Mouse (Mus musculus): ENCODE measurements around the gene Socs3.

Gene Socs3

GRCm38 (mm10) chr11:117969945-117970872 lies at the start of gene Socs3:
Gene Socs3 (minus strand): TSS chr11:117970047.
- no peak for DNase-seq (ENCODE audit: low read depth)

DNA sequence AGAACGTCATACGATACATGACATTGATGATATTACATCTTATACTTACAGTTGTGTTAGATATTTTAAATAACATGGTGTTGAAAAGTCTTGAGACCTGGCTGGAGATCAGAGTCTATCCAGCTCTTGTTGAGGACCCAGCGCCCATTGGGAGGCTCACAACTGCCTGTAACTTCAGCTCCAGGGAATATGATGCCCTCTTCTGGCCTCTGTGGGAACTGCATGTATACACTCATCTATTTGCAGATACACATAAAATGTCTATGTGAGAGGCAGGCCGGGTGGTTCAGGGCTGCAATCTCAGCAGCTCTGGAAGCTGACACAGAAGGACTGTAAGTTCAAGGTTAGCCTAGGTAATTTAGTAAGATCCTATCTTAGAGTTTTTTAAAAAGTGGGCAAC lies 48.5 kb upstream of the Socs3 start:
- DNase-seq (ENCODE audit: low read depth), result no peak

DNA sequence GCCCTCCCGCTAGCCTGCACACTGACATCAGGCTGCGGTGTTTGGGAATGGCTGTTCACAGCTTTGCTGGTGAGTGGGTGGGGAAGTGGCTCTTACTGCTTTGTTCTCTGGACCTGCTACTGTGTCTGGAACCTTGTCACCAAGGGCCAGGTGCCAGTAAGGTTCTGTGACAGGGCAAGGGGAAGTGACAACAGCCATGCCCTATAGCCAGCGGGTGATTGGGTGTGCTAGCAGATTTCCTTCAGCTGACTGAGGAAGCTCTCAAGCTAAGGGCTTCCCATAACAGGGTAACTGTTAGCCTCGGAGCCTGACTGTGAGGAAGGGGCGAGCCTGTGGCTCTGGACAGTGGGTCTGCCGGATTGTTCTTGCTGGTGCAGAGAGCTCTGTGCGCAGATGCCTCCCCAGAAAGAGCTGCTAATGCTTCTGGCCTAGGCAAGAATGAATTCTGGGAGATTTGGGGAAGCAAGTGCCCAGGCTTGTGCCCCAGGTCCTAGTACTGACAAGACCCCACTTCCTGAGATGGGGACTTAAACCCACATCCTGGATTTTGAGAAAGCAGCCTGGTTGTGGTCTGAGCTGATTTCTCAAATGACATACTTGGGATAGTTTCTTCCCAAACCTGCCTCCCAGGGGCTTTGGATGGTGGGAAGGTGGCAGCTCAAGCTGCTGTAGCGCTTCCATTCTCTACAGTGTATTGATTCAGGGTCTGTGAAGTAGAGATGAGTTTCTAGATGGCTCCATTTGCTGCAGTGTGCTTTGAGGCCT lies 45.7 kb upstream of the Socs3 start:
- DNase-seq (ENCODE audit: low read depth), result no peak

DNA sequence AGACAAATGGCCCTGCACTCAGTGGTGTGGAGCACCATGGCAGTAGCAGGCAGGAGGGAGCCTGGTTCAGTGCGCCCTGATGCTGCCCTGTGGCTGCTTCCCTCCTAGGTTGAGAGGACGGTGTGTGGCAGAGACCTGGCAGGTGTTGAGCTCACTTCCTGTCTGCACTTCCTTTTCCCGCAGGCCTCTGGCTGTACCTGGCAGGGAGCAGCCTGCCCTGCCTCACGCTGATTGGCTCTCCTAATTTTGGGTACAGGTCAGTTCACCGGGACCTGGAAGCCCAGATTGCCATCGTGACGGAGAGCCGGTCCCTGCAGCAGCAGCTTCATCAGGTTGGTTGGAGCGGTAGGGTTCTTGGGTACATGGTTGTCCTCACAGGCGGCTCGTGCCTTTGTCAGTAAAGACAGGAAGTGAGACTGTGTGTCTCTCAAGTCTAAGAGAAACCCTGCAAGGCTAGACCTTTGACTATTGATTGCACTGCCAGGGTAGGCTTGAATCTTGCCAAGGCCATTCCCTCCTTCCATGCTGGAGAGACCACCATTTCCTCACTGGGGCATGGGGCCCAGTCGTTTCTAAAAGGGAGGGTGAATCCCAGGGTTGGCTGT lies 44.6 kb upstream of the Socs3 start:
- no peak for DNase-seq (ENCODE audit: low read depth)

DNA sequence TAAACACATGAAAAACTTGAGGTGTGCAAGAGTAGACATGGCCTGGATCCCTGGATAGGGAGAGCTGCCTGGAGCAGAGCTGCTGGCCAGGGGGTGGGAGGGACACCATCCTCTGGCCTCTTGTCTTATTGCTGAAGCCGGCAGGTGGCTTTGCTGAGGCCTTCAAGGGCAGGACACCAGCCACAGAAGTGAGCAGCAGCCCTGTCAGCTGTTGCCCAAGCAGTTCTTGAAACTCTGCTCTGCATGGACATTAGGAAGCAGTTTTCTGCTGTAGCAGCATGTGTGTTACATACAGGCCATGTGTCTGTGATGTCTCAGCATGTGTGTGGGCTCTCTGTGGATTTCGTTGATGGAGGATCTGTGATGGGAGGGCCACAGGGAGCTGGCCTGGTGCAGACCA lies 43.5 kb upstream of the Socs3 start:
- no peak for DNase-seq (ENCODE audit: low read depth)

DNA sequence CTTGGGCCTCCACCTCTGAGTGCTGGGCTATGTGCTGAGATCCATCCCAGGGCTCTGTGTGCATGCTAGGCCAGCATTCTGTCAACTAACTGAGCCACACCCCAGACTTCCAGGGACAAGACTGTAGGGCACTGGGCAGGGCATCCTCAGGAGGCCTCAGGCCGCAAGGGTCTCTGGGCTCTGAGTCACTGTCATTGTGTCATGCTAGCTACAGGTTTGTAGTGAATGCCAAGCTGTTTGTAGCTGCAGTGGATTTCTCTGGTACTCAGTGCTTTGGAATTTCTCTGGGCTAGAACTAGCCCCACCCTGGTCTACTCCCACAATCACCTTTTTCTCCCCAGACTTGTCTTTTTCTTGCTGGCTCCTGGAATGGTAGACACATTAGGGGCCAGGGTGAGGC lies 42.7 kb upstream of the Socs3 start:
- no peak for DNase-seq (ENCODE audit: low read depth)

DNA sequence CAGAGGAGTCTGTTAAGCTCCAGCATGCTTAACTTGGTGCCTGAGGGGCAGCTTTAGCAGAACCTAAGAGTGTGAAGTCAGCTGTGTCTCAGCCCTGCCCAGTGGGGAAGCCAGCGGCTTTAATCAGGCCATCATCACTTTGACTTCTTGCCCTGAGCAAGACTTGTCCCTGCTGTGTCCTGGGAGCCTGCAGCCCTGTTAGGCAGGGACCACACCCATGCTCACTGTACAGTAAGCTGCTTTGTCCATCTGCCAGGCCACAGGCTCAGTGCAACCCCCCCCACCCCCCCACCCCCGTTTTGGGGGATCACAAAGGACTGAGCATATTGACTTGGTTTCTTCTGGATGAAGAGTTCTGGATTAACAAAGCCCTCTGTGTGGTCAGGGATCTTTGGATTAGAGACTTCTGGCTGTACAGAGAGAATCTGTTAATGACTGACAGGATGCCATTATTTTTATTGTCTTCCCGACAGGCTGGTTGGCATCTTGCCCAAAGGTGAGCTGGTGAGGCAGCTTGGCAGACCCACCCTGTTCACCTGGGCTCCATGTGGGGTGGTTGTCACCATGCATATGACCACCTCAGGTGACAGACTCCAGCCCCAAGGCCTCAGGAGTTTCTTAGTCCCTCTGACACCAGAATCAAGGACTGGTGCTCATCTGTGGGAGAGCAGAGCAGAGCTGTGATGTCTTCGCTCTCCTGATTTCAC lies 40.2 kb upstream of the Socs3 start:
- DNase-seq (ENCODE audit: low read depth), result no peak

- no peak for DNase-seq (ENCODE audit: low read depth)
Observed at GRCm38 (mm10) chr11:118008843-118009242, 39.0 kb upstream of the Socs3 start.

- DNase-seq (ENCODE audit: low read depth), result no peak
Observed at GRCm38 (mm10) chr11:118008144-118008805, 38.4 kb upstream of the Socs3 start.

DNA sequence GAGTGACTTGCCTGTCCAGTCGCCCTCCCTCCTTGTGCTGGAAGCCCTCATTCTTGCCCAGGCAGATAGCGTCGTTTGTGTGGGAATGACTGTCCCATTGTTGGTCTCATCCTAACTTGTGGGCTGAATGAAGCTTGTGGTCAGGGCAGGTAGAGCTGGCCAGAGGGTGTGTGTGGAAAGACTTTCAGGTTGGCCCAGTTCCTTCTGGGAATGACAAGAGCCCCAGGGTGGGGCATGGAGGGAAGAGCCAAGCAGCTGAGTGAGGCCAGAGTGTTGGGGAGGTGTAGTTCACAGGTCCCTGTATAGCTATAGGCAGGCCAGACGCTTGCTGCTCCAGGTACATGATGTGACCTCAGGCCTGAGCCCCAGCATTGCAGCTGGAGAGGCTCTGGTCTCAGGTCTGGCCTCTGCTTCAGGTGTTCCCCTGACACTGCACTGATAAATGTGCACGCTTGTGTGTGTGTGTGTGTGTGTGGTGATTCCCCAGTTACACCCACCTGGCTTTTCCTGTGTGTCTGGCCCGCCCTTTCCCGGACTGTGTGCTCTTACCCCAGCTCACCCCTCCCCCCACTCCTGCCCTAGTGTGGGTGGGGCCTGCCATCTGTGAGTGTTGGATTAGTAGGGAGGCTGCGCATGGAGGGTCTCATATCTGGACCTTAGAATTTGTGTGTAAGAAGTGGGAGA lies 37.8 kb upstream of the Socs3 start:
- DNase-seq (ENCODE audit: low read depth), result no peak

- no peak for DNase-seq (ENCODE audit: low read depth)
Observed at GRCm38 (mm10) chr11:118004217-118004616, 34.4 kb upstream of the Socs3 start.

DNA sequence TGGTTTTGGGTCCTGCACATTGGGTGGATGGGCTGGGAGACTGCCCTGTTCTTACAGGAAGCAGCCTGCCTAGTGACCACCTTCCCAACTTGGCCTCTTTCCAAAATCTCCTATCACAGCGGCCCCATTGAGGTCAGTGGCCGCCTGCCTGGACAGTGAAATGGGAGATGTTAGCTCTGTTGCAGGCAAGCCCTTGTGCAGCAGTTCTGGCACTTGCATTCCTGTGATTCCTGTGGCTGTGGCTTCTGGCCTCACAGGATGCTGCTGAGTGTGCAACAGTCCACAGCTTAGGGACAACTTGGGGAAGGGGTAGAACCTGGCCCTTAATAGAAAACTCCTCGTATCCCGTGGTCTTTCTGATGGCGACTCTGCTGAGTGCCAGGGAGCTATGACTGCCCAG lies 33.9 kb upstream of the Socs3 start:
- DNase-seq (ENCODE audit: low read depth), result no peak

GRCm38 (mm10) chr11:118003176-118003575 lies 33.3 kb upstream of the Socs3 start:
- DNase-seq (ENCODE audit: low read depth), result no peak

DNA sequence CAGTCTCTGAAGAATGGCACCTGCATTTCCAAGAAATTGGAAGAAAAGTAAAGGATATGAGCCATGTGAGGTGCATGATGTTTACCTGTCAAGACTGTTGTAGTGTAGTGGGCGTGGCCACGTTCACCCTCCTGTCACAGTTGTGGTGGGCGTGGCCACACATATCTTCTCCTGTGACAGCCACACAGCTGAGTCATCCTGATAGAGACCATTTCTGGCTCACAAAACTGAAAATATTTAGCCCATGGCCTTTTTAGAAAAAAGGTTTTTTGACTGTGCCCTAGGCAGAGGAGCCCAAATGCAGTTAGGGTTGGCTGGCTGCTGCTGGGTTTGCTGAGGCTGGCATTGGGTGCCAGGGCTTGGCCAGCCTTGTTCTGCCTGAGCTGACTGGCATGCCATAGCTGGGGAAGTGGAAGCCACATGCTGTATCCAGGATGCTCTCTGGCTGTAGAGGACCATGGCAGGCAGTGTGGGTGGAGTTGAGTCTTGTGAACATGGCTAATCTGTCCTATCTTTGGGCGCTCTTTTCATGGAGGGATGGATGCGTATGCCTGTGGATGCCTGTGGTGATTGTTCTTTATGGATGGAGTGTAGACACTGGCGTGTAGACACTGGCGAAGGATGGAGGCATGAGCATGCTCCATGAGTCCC lies 30.8 kb upstream of the Socs3 start:
- DNase-seq (ENCODE audit: low read depth), result no peak

- DNase-seq (ENCODE audit: low read depth), result no peak
Observed at GRCm38 (mm10) chr11:118000083-118000482, 30.2 kb upstream of the Socs3 start.

DNA sequence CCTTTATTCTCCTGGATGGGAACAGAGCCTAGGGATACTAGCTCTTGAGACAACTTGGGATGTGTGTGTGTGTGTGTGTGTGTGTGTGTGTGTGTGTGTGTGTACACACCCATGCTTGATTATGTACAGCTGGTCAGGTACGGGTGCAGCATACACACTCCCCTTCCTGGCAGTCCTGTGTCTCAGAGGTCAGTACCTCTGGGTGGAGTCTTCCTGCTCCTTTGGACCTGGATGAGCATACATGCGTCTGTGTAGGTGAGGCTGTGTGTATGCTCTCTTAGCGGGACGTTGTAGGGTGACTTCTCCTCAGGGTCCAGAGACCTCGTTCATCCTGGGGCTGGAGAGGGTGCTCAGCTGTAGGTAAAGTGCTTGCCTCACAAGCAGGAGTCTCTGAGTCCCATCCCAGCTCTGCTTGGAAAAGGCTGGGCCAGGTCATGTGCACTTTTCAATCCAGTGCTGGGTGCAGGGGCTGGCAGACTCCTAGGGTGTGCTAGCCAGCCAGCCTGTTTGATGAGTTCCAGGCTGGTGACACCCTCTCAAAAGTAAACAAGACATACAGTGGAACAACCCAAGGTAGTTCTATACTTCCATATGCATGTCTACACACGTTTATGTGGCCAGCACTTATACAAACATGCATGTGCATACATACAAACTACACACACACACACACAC lies 29.6 kb upstream of the Socs3 start:
- no peak for DNase-seq (ENCODE audit: low read depth)

DNA sequence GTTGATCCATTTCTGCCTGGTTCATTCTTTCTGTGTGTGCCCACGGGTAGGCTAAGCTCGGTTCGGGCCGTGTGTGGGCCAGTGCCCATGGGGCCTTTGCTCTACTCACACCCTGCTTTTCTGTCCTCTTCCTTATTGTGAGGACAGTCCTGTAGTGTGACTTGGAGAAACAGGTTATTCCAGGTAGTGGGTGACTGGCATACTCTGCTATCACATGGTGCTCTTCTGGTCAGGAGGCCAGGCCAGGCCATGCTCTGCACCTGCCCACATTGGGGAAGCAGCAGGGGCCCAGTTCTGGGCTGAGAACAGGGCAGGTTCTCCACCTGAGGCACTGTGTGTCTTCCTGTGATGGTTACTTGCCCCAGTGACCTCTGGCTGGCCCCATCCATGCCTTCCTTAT lies 28.5 kb upstream of the Socs3 start:
- DNase-seq (ENCODE audit: low read depth), result no peak

DNA sequence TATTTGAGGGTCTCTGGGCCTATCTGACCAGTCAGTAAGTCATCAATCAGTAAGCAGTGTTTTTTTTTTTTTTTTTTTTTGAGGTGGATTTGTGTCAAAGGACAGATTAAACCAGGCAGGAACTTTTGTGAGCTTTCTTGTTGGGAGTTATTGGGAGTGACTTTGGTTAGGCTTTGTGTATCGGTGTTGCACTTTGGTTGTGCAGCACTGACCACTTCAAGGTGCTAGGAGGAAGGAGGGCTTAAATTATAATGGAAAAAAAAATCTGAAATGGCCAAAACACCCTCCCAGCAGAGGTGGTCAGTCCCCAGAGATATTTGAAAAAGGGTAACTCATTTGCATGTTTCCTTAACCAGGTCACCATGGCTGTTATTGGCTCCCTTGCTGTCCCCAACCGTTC lies 27.2 kb upstream of the Socs3 start:
- DNase-seq (ENCODE audit: low read depth), result no peak

- no peak for DNase-seq (ENCODE audit: low read depth)
Observed at GRCm38 (mm10) chr11:117996066-117996465, 26.2 kb upstream of the Socs3 start.

DNA sequence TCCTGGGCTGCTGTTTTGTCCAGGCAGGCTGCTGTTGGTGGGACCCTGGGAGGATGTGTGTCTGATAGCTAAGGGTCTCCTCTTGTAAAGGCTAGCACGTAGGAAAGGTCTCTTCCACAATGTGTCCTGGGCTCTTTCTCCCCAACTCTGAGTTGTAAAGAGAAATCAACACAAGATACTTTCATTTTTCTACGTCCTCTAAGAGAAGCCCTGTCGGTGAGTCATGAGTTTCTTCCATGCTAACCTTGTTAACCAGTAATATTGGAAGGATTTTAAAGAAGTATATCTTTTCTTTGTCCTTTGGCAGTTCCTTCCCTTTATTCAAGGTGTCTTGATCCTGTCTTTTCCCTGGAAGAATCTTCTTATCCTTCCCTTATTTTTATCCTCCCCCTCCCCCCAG lies 25.8 kb upstream of the Socs3 start:
- no peak for DNase-seq (ENCODE audit: low read depth)

Data from fibroblast of lung, adult 2 months (primary cell).